Mouse (Mus musculus): Measurements from ENCODE around the gene Nktr. TPM values are rescaled to one million over a fixed set of nuclear protein-coding genes. Genes with fewer than 3 reads are reported as not detected.
A peak's percentile ranks its signal among the peaks of the same experiment; 100 is the strongest.

Gene Nktr
- polyA plus RNA-seq, 1 experiment from 2014 or later, result 61.7 TPM

- WGBS, result 0% methylated on average over 18 of the region's 18 CpGs
- no peaks in the 10 kb centered on the region for H3K9me3 ChIP-seq (ENCODE audit: control insufficient read depth, low read length)
- no peak for DNase-seq (ENCODE audit: low spot score)
Observed at GRCm38 (mm10) chr9:121710584-121710975, 8.4 kb upstream of the Nktr start.

GRCm38 (mm10) chr9:121717048-121717447 lies 1.9 kb upstream of the Nktr start:
- Histone ChIP-seq H3K36me3 (ENCODE audit: control insufficient read depth, insufficient read depth, low read length) (peaks cover 11% of the 10 kb centered on the region; the same call in 1 of the 2 replicates), H3K27ac (replicated peaks; ENCODE audit: low read depth, low read length) (no peak overlapping the region), H3K4me2 (ENCODE audit: low read depth, low read length) (no peak overlapping the region), H3K4me1 (ENCODE audit: control insufficient read depth, insufficient read depth, low read length) (peaks cover 8% of the 10 kb centered on the region), H3K9ac (ENCODE audit: low read depth, low read length) (no peak overlapping the region), H3K4me3 (ENCODE audit: low read depth, low read length) (no peak overlapping the region), H3K27me3 (replicated peaks; ENCODE audit: control insufficient read depth, insufficient read depth, low read length) (no peaks in the 10 kb centered on the region), H3K9me3 (ENCODE audit: control insufficient read depth, low read length) (peaks cover 5% of the 10 kb centered on the region; the same call in 1 of the 2 replicates)
- no peak for DNase-seq (ENCODE audit: low spot score)
- WGBS, result 80% methylated on average over 2 of the region's 2 CpGs
- no peak for ATAC-seq (ENCODE audit: low read depth)

More at GRCm38 (mm10) chr9:121710584-121710975, 8.4 kb upstream of the Nktr start:
- Histone ChIP-seq H3K4me3 (ENCODE audit: low read depth, low read length) (peak overlapping the region; percentile 80), H3K4me2 (ENCODE audit: low read depth, low read length) (peak overlapping the region; percentile 83), H3K27ac (replicated peaks; ENCODE audit: low read depth, low read length) (peak overlapping the region; percentile 93), H3K9ac (ENCODE audit: low read depth, low read length) (peak overlapping the region; percentile 89), H3K36me3 (ENCODE audit: control insufficient read depth, insufficient read depth, low read length) (peaks cover 11% of the 10 kb centered on the region; the same call in 1 of the 2 replicates), H3K27me3 (replicated peaks; ENCODE audit: control insufficient read depth, insufficient read depth, low read length) (no peaks in the 10 kb centered on the region), H3K4me1 (ENCODE audit: control insufficient read depth, insufficient read depth, low read length) (peaks cover 9% of the 10 kb centered on the region)
- ATAC-seq (ENCODE audit: low read depth), result peak; percentile 9; the same call in 1 of the 2 replicates

GRCm38 (mm10) chr9:121718070-121718705 lies 781 bp upstream of the Nktr start:
- DNase-seq (ENCODE audit: low spot score) (no peak), ATAC-seq (ENCODE audit: low read depth) (no peak)
- H3K27ac ChIP-seq (replicated peaks; ENCODE audit: low read depth, low read length), result peak overlapping the region; percentile 93
- peak overlapping the region; percentile 93 for H3K4me3 ChIP-seq (ENCODE audit: low read depth, low read length)
- peaks cover 8% of the 10 kb centered on the region for H3K4me1 ChIP-seq (ENCODE audit: control insufficient read depth, insufficient read depth, low read length)
- H3K9ac ChIP-seq (ENCODE audit: low read depth, low read length), result peak overlapping the region; percentile 98
- peak overlapping the region; percentile 74 for H3K4me2 ChIP-seq (ENCODE audit: low read depth, low read length)
- 66% methylated on average over 15 of the region's 15 CpGs for WGBS
- peaks cover 4% of the 10 kb centered on the region; the same call in 1 of the 2 replicates for H3K36me3 ChIP-seq (ENCODE audit: control insufficient read depth, insufficient read depth, low read length)
- H3K27me3 ChIP-seq (replicated peaks; ENCODE audit: control insufficient read depth, insufficient read depth, low read length), result no peaks in the 10 kb centered on the region
- peaks cover 5% of the 10 kb centered on the region; the same call in 1 of the 2 replicates for H3K9me3 ChIP-seq (ENCODE audit: control insufficient read depth, low read length)

- peak; percentile 64 for ATAC-seq (ENCODE audit: low read depth)
- Histone ChIP-seq H3K4me2 (ENCODE audit: low read depth, low read length) (peak overlapping the region; percentile 88), H3K27me3 (replicated peaks; ENCODE audit: control insufficient read depth, insufficient read depth, low read length) (no peaks in the 10 kb centered on the region), H3K9me3 (ENCODE audit: control insufficient read depth, low read length) (peaks cover 5% of the 10 kb centered on the region; the same call in 1 of the 2 replicates), H3K36me3 (ENCODE audit: control insufficient read depth, insufficient read depth, low read length) (no peaks in the 10 kb centered on the region), H3K9ac (ENCODE audit: low read depth, low read length) (peak overlapping the region; percentile 98), H3K27ac (replicated peaks; ENCODE audit: low read depth, low read length) (peak overlapping the region; percentile 93), H3K4me3 (ENCODE audit: low read depth, low read length) (peak overlapping the region; percentile 93), H3K4me1 (ENCODE audit: control insufficient read depth, insufficient read depth, low read length) (peaks cover 8% of the 10 kb centered on the region)
- 0% methylated on average over 30 of the region's 87 CpGs for WGBS
- DNase-seq (ENCODE audit: low spot score), result peak; percentile 48
Observed at GRCm38 (mm10) chr9:121719347-121720331, 670 bp downstream of the Nktr start.

GRCm38 (mm10) chr9:121740490-121740889 lies 21.5 kb downstream of the Nktr start:
- peaks cover 70% of the 10 kb centered on the region for H3K36me3 ChIP-seq (ENCODE audit: control insufficient read depth, insufficient read depth, low read length)
- no peak overlapping the region for H3K4me3 ChIP-seq (ENCODE audit: low read depth, low read length)
- H3K27ac ChIP-seq (replicated peaks; ENCODE audit: low read depth, low read length), result no peak overlapping the region
- 87% methylated on average over 6 of the region's 6 CpGs for WGBS
- no peak overlapping the region for H3K9ac ChIP-seq (ENCODE audit: low read depth, low read length)
- ATAC-seq (ENCODE audit: low read depth), result no peak
- H3K9me3 ChIP-seq (ENCODE audit: control insufficient read depth, low read length), result no peaks in the 10 kb centered on the region
- H3K27me3 ChIP-seq (replicated peaks; ENCODE audit: control insufficient read depth, insufficient read depth, low read length), result no peaks in the 10 kb centered on the region
- no peak for DNase-seq (ENCODE audit: low spot score)
- H3K4me1 ChIP-seq (ENCODE audit: control insufficient read depth, insufficient read depth, low read length), result no peaks in the 10 kb centered on the region
- no peak overlapping the region for H3K4me2 ChIP-seq (ENCODE audit: low read depth, low read length)

DNA sequence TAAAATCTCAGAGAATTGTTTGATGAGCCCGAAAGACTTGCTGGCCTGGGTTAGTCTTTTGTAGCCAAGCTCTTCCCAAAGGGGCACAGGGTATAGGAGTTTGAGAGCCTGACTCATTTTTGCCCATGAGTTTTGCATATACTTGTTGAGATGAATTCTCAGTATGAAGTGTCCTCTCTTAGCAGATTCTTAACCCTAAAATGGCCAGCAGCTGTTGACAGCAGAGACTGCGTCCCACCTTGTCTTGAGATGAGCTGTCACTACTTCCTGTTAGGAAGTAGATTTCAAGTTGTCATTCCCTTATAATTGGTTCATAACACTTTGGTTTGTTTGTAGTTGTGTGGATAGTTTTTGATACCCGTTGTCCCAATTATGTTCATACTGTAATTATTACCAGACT lies 22.2 kb downstream of the Nktr start:
- no peak for ATAC-seq (ENCODE audit: low read depth)
- Histone ChIP-seq H3K27me3 (replicated peaks; ENCODE audit: control insufficient read depth, insufficient read depth, low read length) (no peaks in the 10 kb centered on the region), H3K27ac (replicated peaks; ENCODE audit: low read depth, low read length) (no peak overlapping the region), H3K4me2 (ENCODE audit: low read depth, low read length) (no peak overlapping the region), H3K9ac (ENCODE audit: low read depth, low read length) (no peak overlapping the region), H3K4me1 (ENCODE audit: control insufficient read depth, insufficient read depth, low read length) (no peaks in the 10 kb centered on the region), H3K4me3 (ENCODE audit: low read depth, low read length) (no peak overlapping the region), H3K9me3 (ENCODE audit: control insufficient read depth, low read length) (no peaks in the 10 kb centered on the region), H3K36me3 (ENCODE audit: control insufficient read depth, insufficient read depth, low read length) (peaks cover 70% of the 10 kb centered on the region)
- WGBS, result 89% methylated on average over 3 of the region's 3 CpGs
- DNase-seq (ENCODE audit: low spot score), result no peak

DNA sequence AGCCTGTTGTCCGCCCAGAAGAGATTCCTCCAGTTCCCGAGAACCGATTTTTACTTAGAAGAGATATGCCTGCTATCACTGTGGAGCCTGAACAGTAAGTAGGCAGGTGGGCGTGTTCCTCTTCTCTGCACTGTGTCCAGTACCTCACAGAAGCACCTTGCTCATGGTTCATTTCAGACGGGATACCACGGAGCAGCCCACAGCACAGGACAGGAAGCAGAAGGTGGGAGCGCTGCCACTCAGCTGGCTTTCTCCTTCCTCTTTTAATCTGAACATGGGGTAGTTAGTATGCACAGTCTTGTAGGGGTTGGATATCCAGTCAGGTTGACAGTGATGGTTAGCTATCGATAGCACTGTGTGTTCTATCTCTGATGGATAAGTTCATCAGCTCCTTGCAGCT lies 25.1 kb downstream of the Nktr start:
- H3K9me3 ChIP-seq (ENCODE audit: control insufficient read depth, low read length), result no peaks in the 10 kb centered on the region
- no peak overlapping the region for H3K27ac ChIP-seq (replicated peaks; ENCODE audit: low read depth, low read length)
- DNase-seq (ENCODE audit: low spot score) (no peak), ATAC-seq (ENCODE audit: low read depth) (no peak)
- WGBS, result 91% methylated on average over 8 of the region's 8 CpGs
- H3K27me3 ChIP-seq (replicated peaks; ENCODE audit: control insufficient read depth, insufficient read depth, low read length), result no peaks in the 10 kb centered on the region
- no peak overlapping the region for H3K4me2 ChIP-seq (ENCODE audit: low read depth, low read length)
- no peak overlapping the region for H3K4me3 ChIP-seq (ENCODE audit: low read depth, low read length)
- H3K36me3 ChIP-seq (ENCODE audit: control insufficient read depth, insufficient read depth, low read length), result peaks cover 86% of the 10 kb centered on the region
- no peaks in the 10 kb centered on the region for H3K4me1 ChIP-seq (ENCODE audit: control insufficient read depth, insufficient read depth, low read length)
- H3K9ac ChIP-seq (ENCODE audit: low read depth, low read length), result no peak overlapping the region

DNA sequence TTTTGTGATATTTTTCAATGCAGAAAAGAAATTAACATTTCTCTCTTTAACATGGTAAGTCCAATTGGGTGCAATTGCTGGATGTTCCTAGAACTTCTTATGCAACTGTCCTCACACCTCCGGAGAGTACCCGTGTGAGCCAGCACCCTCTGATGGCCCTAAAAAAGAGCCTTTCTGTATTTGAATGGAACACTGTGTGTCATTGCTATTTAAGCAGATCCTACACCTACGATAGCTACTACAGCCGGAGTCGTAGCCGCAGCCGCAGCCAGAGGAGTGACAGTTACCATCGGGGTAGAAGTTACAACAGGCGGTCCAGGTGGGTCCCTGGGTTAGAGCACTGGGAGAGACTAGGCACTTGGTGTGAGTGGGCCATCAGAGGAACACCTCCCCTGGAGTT lies 33.8 kb downstream of the Nktr start:
- Histone ChIP-seq H3K4me3 (ENCODE audit: low read depth, low read length) (no peak overlapping the region), H3K4me2 (ENCODE audit: low read depth, low read length) (no peak overlapping the region), H3K27ac (replicated peaks; ENCODE audit: low read depth, low read length) (no peak overlapping the region), H3K36me3 (ENCODE audit: control insufficient read depth, insufficient read depth, low read length) (peaks cover 93% of the 10 kb centered on the region), H3K9me3 (ENCODE audit: control insufficient read depth, low read length) (no peaks in the 10 kb centered on the region), H3K9ac (ENCODE audit: low read depth, low read length) (no peak overlapping the region), H3K27me3 (replicated peaks; ENCODE audit: control insufficient read depth, insufficient read depth, low read length) (no peaks in the 10 kb centered on the region), H3K4me1 (ENCODE audit: control insufficient read depth, insufficient read depth, low read length) (peaks cover 9% of the 10 kb centered on the region)
- no peak for DNase-seq (ENCODE audit: low spot score)
- ATAC-seq (ENCODE audit: low read depth), result no peak
- WGBS, result 96% methylated on average over 9 of the region's 9 CpGs

Data from embryonic facial prominence, embryonic 14.5 days (tissue).